Mouse (Mus musculus) stomach, postnatal 0 days (tissue): ENCODE measurements around the gene Frrs1.

Experiments used
- CTCF ChIP-seq: IDR thresholded peaks from 2 replicates; pipeline ENCODE4 v1.5.1; 2016; ENCODE audit warnings: antibody characterized with exemption, low read depth, mild to moderate bottlenecking, moderate library complexity
- EP300 ChIP-seq: optimal IDR thresholded peaks from 2 replicates; pipeline ENCODE3; 2016; ENCODE audit warnings: antibody characterized with exemption

DNA sequence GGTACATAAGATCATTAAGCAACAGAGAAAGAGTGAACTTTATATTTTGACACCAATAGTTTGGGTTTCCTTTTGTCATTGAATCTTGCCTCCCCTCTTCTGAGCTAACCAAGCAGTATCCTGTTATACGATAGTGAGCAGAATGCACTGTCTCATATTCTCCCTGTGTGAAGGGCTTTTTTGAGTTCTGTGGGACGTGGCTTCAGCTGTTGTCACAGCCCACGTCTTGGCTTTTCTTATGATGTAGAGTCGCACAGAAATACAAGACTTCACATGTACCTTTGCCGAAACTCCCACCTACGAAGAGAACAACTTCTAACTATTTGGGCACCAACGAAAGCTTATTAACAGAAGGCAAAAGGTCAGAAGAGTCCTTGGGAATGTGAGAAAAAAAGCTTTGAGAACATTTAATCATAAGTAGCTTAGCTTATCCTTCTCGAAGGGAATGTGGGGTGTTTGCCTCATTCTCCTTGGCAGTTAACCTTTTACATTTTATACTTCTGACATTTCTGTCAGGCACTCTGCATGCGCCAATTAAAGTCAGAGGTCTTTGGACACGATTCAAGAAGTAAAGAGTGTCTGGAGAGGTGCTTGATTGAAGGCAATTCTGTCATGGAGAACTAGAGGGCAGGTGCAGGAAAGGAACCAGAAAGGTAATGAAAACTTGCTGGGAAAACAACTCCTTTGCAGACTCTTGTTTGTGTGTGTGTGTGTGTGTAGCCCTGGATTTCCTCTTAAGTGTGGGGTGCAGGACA lies 81.7 kb downstream of the Frrs1 start:
- TF ChIP-seq CTCF (no peak), EP300 (no peak)
